Mouse (Mus musculus): Measurements from ENCODE around the gene Tars2. TPM values are rescaled to one million over a fixed set of nuclear protein-coding genes. Genes with fewer than 3 reads are reported as not detected.

Tars2 gene
- polyA plus RNA-seq, 1 experiment from 2014 or later, result 56.6 TPM

GRCm38 (mm10) chr3:95728906-95729305 is 31.1 kb downstream of the Tars2 start:
- 94% methylated on average over 2 of the region's 2 CpGs for WGBS
- Histone ChIP-seq H3K4me1 (ENCODE audit: control insufficient read depth, insufficient read depth, low read length) (peaks cover 7% of the 10 kb centered on the region; the same call in 1 of the 2 replicates), H3K36me3 (ENCODE audit: control insufficient read depth, insufficient read depth, low read length) (0 out of 2 replicates have a peak, but pooled peaks cover under 1% of the 10 kb centered on the region), H3K9ac (ENCODE audit: low read depth, low read length) (no peak overlapping the region), H3K27me3 (ENCODE audit: control insufficient read depth, insufficient read depth, low read length) (no peaks in the 10 kb centered on the region), H3K4me3 (ENCODE audit: low read length) (no peak overlapping the region), H3K4me2 (replicated peaks; ENCODE audit: low read depth, low read length) (no peak overlapping the region), H3K27ac (ENCODE audit: low read depth, low read length) (no peak overlapping the region), H3K9me3 (ENCODE audit: control insufficient read depth, low read length) (no peaks in the 10 kb centered on the region)
- ATAC-seq (ENCODE audit: low FRiP score, low TSS enrichment), result no peak

- Histone ChIP-seq H3K4me3 (ENCODE audit: low read length) (no peak overlapping the region), H3K4me2 (replicated peaks; ENCODE audit: low read depth, low read length) (no peak overlapping the region), H3K4me1 (ENCODE audit: control insufficient read depth, insufficient read depth, low read length) (no peaks in the 10 kb centered on the region), H3K9ac (ENCODE audit: low read depth, low read length) (no peak overlapping the region), H3K27ac (ENCODE audit: low read depth, low read length) (no peak overlapping the region), H3K36me3 (ENCODE audit: control insufficient read depth, insufficient read depth, low read length) (no peaks in the 10 kb centered on the region), H3K9me3 (ENCODE audit: control insufficient read depth, low read length) (no peaks in the 10 kb centered on the region), H3K27me3 (ENCODE audit: control insufficient read depth, insufficient read depth, low read length) (no peaks in the 10 kb centered on the region)
- WGBS, result 73% methylated on average over 7 of the region's 7 CpGs
- ATAC-seq (ENCODE audit: low FRiP score, low TSS enrichment), result no peak
Observed at GRCm38 (mm10) chr3:95726696-95727358, 33.2 kb downstream of the Tars2 start.

DNA sequence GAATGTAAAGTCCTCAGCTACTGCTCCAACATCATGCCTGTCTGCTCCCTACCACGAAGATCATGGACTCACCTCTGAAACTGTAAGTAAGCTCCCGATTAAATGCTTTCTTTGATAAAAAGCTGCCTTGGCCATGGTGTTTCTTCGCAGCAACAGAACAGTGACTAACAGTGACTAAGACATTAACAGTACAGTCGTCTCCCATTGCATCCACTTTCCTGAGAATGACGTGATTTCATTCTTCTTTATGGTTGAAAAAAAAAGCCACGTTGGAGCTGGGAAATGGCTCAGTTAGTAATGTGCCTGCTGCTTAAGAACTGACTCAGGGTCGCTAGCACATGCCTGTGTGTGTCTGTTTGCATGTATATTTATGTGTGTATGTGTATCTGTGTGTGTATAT is 34.1 kb downstream of the Tars2 start:
- ATAC-seq (ENCODE audit: low FRiP score, low TSS enrichment), result no peak
- Histone ChIP-seq H3K9me3 (ENCODE audit: control insufficient read depth, low read length) (no peaks in the 10 kb centered on the region), H3K4me3 (ENCODE audit: low read length) (no peak overlapping the region), H3K27ac (ENCODE audit: low read depth, low read length) (no peak overlapping the region), H3K9ac (ENCODE audit: low read depth, low read length) (no peak overlapping the region), H3K4me1 (ENCODE audit: control insufficient read depth, insufficient read depth, low read length) (no peaks in the 10 kb centered on the region), H3K27me3 (ENCODE audit: control insufficient read depth, insufficient read depth, low read length) (no peaks in the 10 kb centered on the region), H3K36me3 (ENCODE audit: control insufficient read depth, insufficient read depth, low read length) (no peaks in the 10 kb centered on the region), H3K4me2 (replicated peaks; ENCODE audit: low read depth, low read length) (no peak overlapping the region)
- WGBS, result 84% methylated on average over 7 of the region's 7 CpGs

DNA sequence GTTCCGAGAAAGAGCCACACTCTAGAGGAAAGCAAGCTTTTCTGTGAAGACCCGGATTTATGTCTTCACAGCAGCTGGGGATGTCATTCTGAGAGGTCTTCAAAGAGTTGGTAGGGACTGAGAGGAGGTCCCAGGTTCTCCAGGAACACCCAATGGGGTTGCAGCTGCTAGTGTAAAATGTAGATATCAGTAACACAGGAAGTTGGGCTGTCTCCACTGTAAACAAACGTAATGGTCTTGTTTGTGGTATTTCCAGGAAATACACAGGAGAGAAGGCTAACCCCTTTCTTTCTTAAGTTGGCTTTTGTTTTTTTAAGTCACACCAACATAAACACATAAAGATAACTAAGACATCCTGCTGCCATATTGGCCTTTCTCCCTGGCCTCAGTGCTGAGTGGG is 37.6 kb downstream of the Tars2 start:
- H3K9ac ChIP-seq (ENCODE audit: low read depth, low read length), result no peak overlapping the region
- H3K27ac ChIP-seq (ENCODE audit: low read depth, low read length), result 0 out of 2 replicates have a peak overlapping the region, but pooled peaks have one; percentile 24
- H3K4me1 ChIP-seq (ENCODE audit: control insufficient read depth, insufficient read depth, low read length), result no peaks in the 10 kb centered on the region
- H3K36me3 ChIP-seq (ENCODE audit: control insufficient read depth, insufficient read depth, low read length), result no peaks in the 10 kb centered on the region
- 61% methylated on average over 3 of the region's 3 CpGs for WGBS
- no peaks in the 10 kb centered on the region for H3K27me3 ChIP-seq (ENCODE audit: control insufficient read depth, insufficient read depth, low read length)
- H3K4me2 ChIP-seq (replicated peaks; ENCODE audit: low read depth, low read length), result no peak overlapping the region
- no peaks in the 10 kb centered on the region for H3K9me3 ChIP-seq (ENCODE audit: control insufficient read depth, low read length)
- ATAC-seq (ENCODE audit: low FRiP score, low TSS enrichment), result no peak
- H3K4me3 ChIP-seq (ENCODE audit: low read length), result no peak overlapping the region

DNA sequence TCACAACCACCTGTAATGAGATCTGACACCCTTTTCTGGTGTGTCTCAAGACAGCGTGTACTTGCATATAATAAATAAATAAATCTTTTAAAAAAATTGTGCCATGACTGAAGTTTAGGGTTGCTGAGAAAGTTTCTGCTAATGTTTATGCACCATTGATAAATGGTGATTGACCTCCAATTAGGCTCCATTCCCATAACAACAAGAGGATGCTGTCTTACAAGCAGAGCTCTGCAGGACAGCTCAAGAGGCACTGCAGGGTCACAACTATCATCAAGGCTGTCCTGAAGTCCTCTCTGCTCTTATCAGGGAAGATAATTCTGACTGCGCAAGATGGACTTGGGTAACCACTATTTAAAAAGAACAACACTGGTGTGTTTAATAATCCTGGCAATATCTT is 41.9 kb downstream of the Tars2 start:
- H3K4me3 ChIP-seq (ENCODE audit: low read length), result no peak overlapping the region
- no peak overlapping the region for H3K27ac ChIP-seq (ENCODE audit: low read depth, low read length)
- WGBS, result 90% methylated on average over 2 of the region's 2 CpGs
- H3K27me3 ChIP-seq (ENCODE audit: control insufficient read depth, insufficient read depth, low read length), result no peaks in the 10 kb centered on the region
- ATAC-seq (ENCODE audit: low FRiP score, low TSS enrichment), result no peak
- H3K36me3 ChIP-seq (ENCODE audit: control insufficient read depth, insufficient read depth, low read length), result no peaks in the 10 kb centered on the region
- no peak overlapping the region for H3K9ac ChIP-seq (ENCODE audit: low read depth, low read length)
- no peak overlapping the region for H3K4me2 ChIP-seq (replicated peaks; ENCODE audit: low read depth, low read length)
- no peaks in the 10 kb centered on the region for H3K4me1 ChIP-seq (ENCODE audit: control insufficient read depth, insufficient read depth, low read length)
- H3K9me3 ChIP-seq (ENCODE audit: control insufficient read depth, low read length), result no peaks in the 10 kb centered on the region; the same call in 1 of the 2 replicates

GRCm38 (mm10) chr3:95716075-95716474 is 43.9 kb downstream of the Tars2 start:
- H3K36me3 ChIP-seq (ENCODE audit: control insufficient read depth, insufficient read depth, low read length), result no peaks in the 10 kb centered on the region
- H3K4me1 ChIP-seq (ENCODE audit: control insufficient read depth, insufficient read depth, low read length), result no peaks in the 10 kb centered on the region
- no peak overlapping the region for H3K4me3 ChIP-seq (ENCODE audit: low read length)
- H3K9ac ChIP-seq (ENCODE audit: low read depth, low read length), result no peak overlapping the region
- H3K4me2 ChIP-seq (replicated peaks; ENCODE audit: low read depth, low read length), result no peak overlapping the region
- no peaks in the 10 kb centered on the region for H3K27me3 ChIP-seq (ENCODE audit: control insufficient read depth, insufficient read depth, low read length)
- WGBS, result 63% methylated on average over 1 of the region's 1 CpGs
- H3K27ac ChIP-seq (ENCODE audit: low read depth, low read length), result no peak overlapping the region
- H3K9me3 ChIP-seq (ENCODE audit: control insufficient read depth, low read length), result peaks cover 3% of the 10 kb centered on the region; the same call in 1 of the 2 replicates
- ATAC-seq (ENCODE audit: low FRiP score, low TSS enrichment), result no peak

DNA sequence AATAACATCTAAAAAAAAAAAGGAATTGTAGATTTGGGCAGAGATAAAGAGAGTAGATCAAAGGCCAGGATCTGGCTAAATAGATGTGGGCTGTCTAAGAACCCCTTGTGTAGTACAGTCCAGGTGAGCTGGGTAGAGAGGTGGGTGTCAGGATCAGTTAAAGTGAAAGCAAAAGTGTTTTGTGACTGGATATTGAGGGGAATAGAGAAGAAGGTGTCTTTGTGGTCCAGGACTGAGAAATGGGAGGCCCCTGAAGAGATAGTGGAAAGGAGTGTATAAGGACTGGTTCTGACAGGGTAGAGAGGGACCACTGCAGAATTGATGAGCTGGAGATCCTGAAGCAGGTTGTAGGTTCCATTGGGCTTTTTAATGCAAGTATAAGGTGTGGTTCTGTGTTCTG is 50.0 kb downstream of the Tars2 start:
- Histone ChIP-seq H3K27ac (ENCODE audit: low read depth, low read length) (no peak overlapping the region), H3K9ac (ENCODE audit: low read depth, low read length) (no peak overlapping the region), H3K4me3 (ENCODE audit: low read length) (no peak overlapping the region), H3K36me3 (ENCODE audit: control insufficient read depth, insufficient read depth, low read length) (no peaks in the 10 kb centered on the region), H3K9me3 (ENCODE audit: control insufficient read depth, low read length) (peaks cover 3% of the 10 kb centered on the region; the same call in 1 of the 2 replicates), H3K4me1 (ENCODE audit: control insufficient read depth, insufficient read depth, low read length) (no peaks in the 10 kb centered on the region), H3K4me2 (replicated peaks; ENCODE audit: low read depth, low read length) (no peak overlapping the region), H3K27me3 (ENCODE audit: control insufficient read depth, insufficient read depth, low read length) (no peaks in the 10 kb centered on the region)
- no peak for ATAC-seq (ENCODE audit: low FRiP score, low TSS enrichment)

DNA sequence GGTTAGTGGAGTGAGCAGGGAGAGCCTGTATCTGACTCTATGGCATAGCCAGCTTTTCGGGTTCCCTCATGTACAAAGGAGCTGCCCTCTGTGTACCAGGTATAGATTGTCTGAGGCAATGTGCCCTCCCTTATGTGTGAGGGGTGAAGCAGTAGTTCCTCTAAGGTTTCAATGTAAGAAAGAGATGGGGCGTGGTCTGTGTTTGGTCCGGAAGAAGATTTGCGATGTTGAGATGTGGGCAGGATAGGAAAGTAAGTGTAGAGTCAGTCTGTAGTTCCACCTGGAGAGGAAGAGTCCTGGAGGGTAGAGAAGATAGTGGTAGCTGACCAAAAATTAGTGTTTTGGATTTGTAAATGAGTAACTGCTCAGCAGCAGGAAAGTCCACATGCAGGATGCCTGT is 51.0 kb downstream of the Tars2 start:
- Histone ChIP-seq H3K4me2 (replicated peaks; ENCODE audit: low read depth, low read length) (no peak overlapping the region), H3K4me3 (ENCODE audit: low read length) (no peak overlapping the region), H3K9ac (ENCODE audit: low read depth, low read length) (no peak overlapping the region), H3K4me1 (ENCODE audit: control insufficient read depth, insufficient read depth, low read length) (no peaks in the 10 kb centered on the region), H3K36me3 (ENCODE audit: control insufficient read depth, insufficient read depth, low read length) (no peaks in the 10 kb centered on the region), H3K27ac (ENCODE audit: low read depth, low read length) (no peak overlapping the region), H3K27me3 (ENCODE audit: control insufficient read depth, insufficient read depth, low read length) (no peaks in the 10 kb centered on the region), H3K9me3 (ENCODE audit: control insufficient read depth, low read length) (peaks cover 3% of the 10 kb centered on the region; the same call in 1 of the 2 replicates)
- ATAC-seq (ENCODE audit: low FRiP score, low TSS enrichment), result no peak
- 88% methylated on average over 4 of the region's 4 CpGs for WGBS

DNA sequence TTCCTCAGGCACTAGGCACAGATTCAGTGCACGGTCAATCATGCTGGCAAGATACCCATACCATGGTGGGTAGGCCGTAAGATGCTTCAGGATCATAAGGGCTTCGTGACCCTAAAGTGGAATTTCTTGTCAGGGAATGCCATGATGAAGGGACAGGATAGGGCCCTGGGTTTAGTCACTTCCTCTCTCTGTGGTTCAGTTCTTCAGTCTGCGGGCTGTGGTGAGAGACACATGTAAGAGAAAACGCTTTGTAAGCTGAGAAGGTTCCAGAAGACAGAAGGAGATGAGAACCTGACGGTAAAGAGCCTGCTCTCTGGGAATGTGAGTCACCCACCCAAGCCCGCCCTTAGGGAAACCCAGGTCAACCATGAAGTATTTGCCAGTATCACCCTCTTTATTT is 52.5 kb downstream of the Tars2 start:
- no peak for ATAC-seq (ENCODE audit: low FRiP score, low TSS enrichment)
- no peaks in the 10 kb centered on the region for H3K4me1 ChIP-seq (ENCODE audit: control insufficient read depth, insufficient read depth, low read length)
- H3K4me3 ChIP-seq (ENCODE audit: low read length), result no peak overlapping the region
- no peak overlapping the region for H3K27ac ChIP-seq (ENCODE audit: low read depth, low read length)
- H3K4me2 ChIP-seq (replicated peaks; ENCODE audit: low read depth, low read length), result no peak overlapping the region
- no peak overlapping the region for H3K9ac ChIP-seq (ENCODE audit: low read depth, low read length)
- no peaks in the 10 kb centered on the region for H3K9me3 ChIP-seq (ENCODE audit: control insufficient read depth, low read length)
- 76% methylated on average over 7 of the region's 7 CpGs for WGBS
- H3K27me3 ChIP-seq (ENCODE audit: control insufficient read depth, insufficient read depth, low read length), result no peaks in the 10 kb centered on the region
- H3K36me3 ChIP-seq (ENCODE audit: control insufficient read depth, insufficient read depth, low read length), result no peaks in the 10 kb centered on the region

All from kidney, embryonic 14.5 days (tissue).